Mouse (Mus musculus) heart, embryonic 14.5 days (tissue): ENCODE measurements at regions not wholly inside any gene's neighbourhood (a gene's known extent, or its start where the extent isn't known, plus 50 kb on each side); places are given as distances from the start of the nearest gene placed in this dataset.

Experiments
- ATAC-seq: fragments of 200-750 bp; cut with Nextera tagmentation; 2 replicates; pipeline ENCODE4 v1.8.0; 2017; ENCODE audit warnings: low read depth, moderate TSS enrichment; ENCODE audit not compliant: insufficient number of reproducible peaks, insufficient read depth, low FRiP score
- H3K27ac ChIP-seq, 2 experiments: fragments of 200-500 bp in 1 of 2; fragments of 300-500 bp in 1 of 2; sonication (generic) in 1 of 2; replicated peaks in 1 of 2; 2 replicates each; pipeline ENCODE4 v1.5.1; 2012 to 2014; ENCODE audit warnings: low read depth in 2 of 2, low read length in 2 of 2, control low read depth in 1 of 2, mild to moderate bottlenecking in 1 of 2, mixed read lengths in 1 of 2; ENCODE audit not compliant: control insufficient read depth in 1 of 2, insufficient read depth in 1 of 2
- H3K27me3 ChIP-seq: fragments of 300-500 bp; sonication (generic); 2 replicates; pipeline ENCODE4 v1.6.1; 2014; ENCODE audit warnings: mild to moderate bottlenecking, low read length, control low read depth; ENCODE audit not compliant: control insufficient read depth, insufficient read depth
- H3K36me3 ChIP-seq: fragments of 300-500 bp; sonication (generic); 2 replicates; pipeline ENCODE4 v1.6.1; 2014; ENCODE audit warnings: mild to moderate bottlenecking, control low read depth, low read length, mixed read lengths; ENCODE audit not compliant: control insufficient read depth, insufficient read depth
- H3K4me1 ChIP-seq, 2 experiments: fragments of 200-500 bp in 1 of 2; fragments of 300-500 bp in 1 of 2; sonication (generic) in 1 of 2; 2 replicates each; pipeline ENCODE4 v1.6.1; 2012 to 2014; ENCODE audit warnings: low read length in 2 of 2, control low read depth in 1 of 2, mixed read lengths in 1 of 2; ENCODE audit not compliant: control insufficient read depth in 2 of 2, insufficient read depth in 2 of 2
- H3K4me2 ChIP-seq: fragments of 300-500 bp; sonication (generic); 2 replicates; pipeline ENCODE4 v1.6.1; 2014; ENCODE audit warnings: mild to moderate bottlenecking, low read length
- H3K4me3 ChIP-seq, 2 experiments: fragments of 200-500 bp in 1 of 2; fragments of 300-500 bp in 1 of 2; sonication (generic) in 1 of 2; 2 replicates each; pipeline ENCODE4 v1.5.1; 2012 to 2014; ENCODE audit warnings: low read length in 2 of 2, mild to moderate bottlenecking in 2 of 2, control low read depth in 1 of 2, low read depth in 1 of 2, moderate library complexity in 1 of 2; ENCODE audit not compliant: control insufficient read depth in 1 of 2, insufficient read depth in 1 of 2
- H3K9ac ChIP-seq: fragments of 300-500 bp; sonication (generic); 2 replicates; pipeline ENCODE4 v1.6.1; 2014; ENCODE audit warnings: mild to moderate bottlenecking, low read length
- H3K9me3 ChIP-seq: fragments of 300-500 bp; sonication (generic); 2 replicates; pipeline ENCODE4 v1.6.1; 2016; ENCODE audit warnings: low read length, control low read depth; ENCODE audit not compliant: control insufficient read depth
- WGBS: fragments of 180-500 bp; shearing (Covaris S2); extraction: QIAGEN DNeasy Blood & Tissue Kit; methylation state at CpG from one replicate; pipeline ENCODE4 v1.1.7; 2014; 5-methylcytosine and 5-hydroxymethylcytosine counted together

GRCm38 (mm10) chr15:13384815-13385214 lies 211.3 kb upstream of the Cdh6 start:
- H3K36me3 ChIP-seq, result no peaks in the 10 kb centered on the region
- no peaks in the 10 kb centered on the region for H3K4me1 ChIP-seq
- H3K4me3 ChIP-seq, result no peak overlapping the region
- H3K9ac ChIP-seq, result no peak overlapping the region
- no peaks in the 10 kb centered on the region for H3K27me3 ChIP-seq
- no peak overlapping the region for H3K27ac ChIP-seq
- 22% methylated on average over 6 of the region's 6 CpGs for WGBS
- H3K9me3 ChIP-seq, result no peaks in the 10 kb centered on the region
- ATAC-seq, result 0 out of 2 replicates have a peak, but pooled peaks have one; percentile 39
- peak overlapping the region; percentile 32; the same call in 1 of the 2 replicates for H3K4me2 ChIP-seq

- Histone ChIP-seq H3K27ac (no peak overlapping the region), H3K27me3 (no peaks in the 10 kb centered on the region), H3K36me3 (no peaks in the 10 kb centered on the region), H3K4me3 (no peak overlapping the region), H3K9me3 (no peaks in the 10 kb centered on the region), H3K4me2 (no peak overlapping the region), H3K9ac (no peak overlapping the region), H3K4me1 (no peaks in the 10 kb centered on the region)
- ATAC-seq, result no peak
- 63% methylated on average over 3 of the region's 3 CpGs for WGBS
These were observed 202.1 kb upstream of the Cdh6 start for GRCm38 (mm10) chr15:13375590-13375989.

- 67% methylated on average over 5 of the region's 5 CpGs for WGBS
- Histone ChIP-seq H3K4me1 (peaks cover 0 to 6% of the 10 kb centered on the region in 2 experiments; a peak in 1 of 4 replicates), H3K36me3 (no peaks in the 10 kb centered on the region), H3K9me3 (no peaks in the 10 kb centered on the region), H3K4me2 (no peak overlapping the region), H3K27ac (no peak overlapping the region), H3K4me3 (no peak overlapping the region), H3K9ac (no peak overlapping the region), H3K27me3 (no peaks in the 10 kb centered on the region)
- ATAC-seq, result no peak
These were observed 195.3 kb upstream of the Cdh6 start for GRCm38 (mm10) chr15:13368799-13369198.

- 44% methylated on average over 16 of the region's 16 CpGs for WGBS
- no peak for ATAC-seq
These were observed 193.9 kb upstream of the Cdh6 start for GRCm38 (mm10) chr15:13367291-13367954.

GRCm38 (mm10) chr15:13366606-13367005 lies 193.1 kb upstream of the Cdh6 start:
- Histone ChIP-seq H3K36me3 (no peaks in the 10 kb centered on the region), H3K27ac (no peak overlapping the region), H3K4me3 (no peak overlapping the region), H3K9me3 (no peaks in the 10 kb centered on the region), H3K9ac (no peak overlapping the region), H3K27me3 (no peaks in the 10 kb centered on the region), H3K4me1 (peaks cover 0 to 6% of the 10 kb centered on the region in 2 experiments; a peak in 1 of 4 replicates), H3K4me2 (no peak overlapping the region)
- no peak for ATAC-seq
- WGBS, result 36% methylated on average over 4 of the region's 4 CpGs

More at GRCm38 (mm10) chr15:13367291-13367954, 193.9 kb upstream of the Cdh6 start:
- Histone ChIP-seq H3K36me3 (no peaks in the 10 kb centered on the region), H3K9me3 (no peaks in the 10 kb centered on the region), H3K9ac (no peak overlapping the region), H3K4me1 (peaks cover 0 to 6% of the 10 kb centered on the region in 2 experiments; a peak in 1 of 4 replicates), H3K27me3 (no peaks in the 10 kb centered on the region), H3K27ac (no peak overlapping the region), H3K4me3 (no peak overlapping the region), H3K4me2 (no peak overlapping the region)

GRCm38 (mm10) chr15:13360741-13361140 lies 187.3 kb upstream of the Cdh6 start:
- Histone ChIP-seq H3K4me2 (no peak overlapping the region), H3K9me3 (no peaks in the 10 kb centered on the region), H3K27me3 (no peaks in the 10 kb centered on the region), H3K4me1 (no peaks in the 10 kb centered on the region), H3K27ac (no peak overlapping the region), H3K4me3 (no peak overlapping the region), H3K36me3 (no peaks in the 10 kb centered on the region), H3K9ac (no peak overlapping the region)
- ATAC-seq, result no peak
- 61% methylated on average over 2 of the region's 2 CpGs for WGBS

GRCm38 (mm10) chr15:13359026-13359425 lies 185.6 kb upstream of the Cdh6 start:
- H3K4me1 ChIP-seq, result no peaks in the 10 kb centered on the region
- no peaks in the 10 kb centered on the region for H3K36me3 ChIP-seq
- no peaks in the 10 kb centered on the region for H3K9me3 ChIP-seq
- no peak overlapping the region for H3K27ac ChIP-seq
- H3K9ac ChIP-seq, result no peak overlapping the region
- H3K4me3 ChIP-seq, result no peak overlapping the region
- no peak for ATAC-seq
- no peaks in the 10 kb centered on the region for H3K27me3 ChIP-seq
- no peak overlapping the region for H3K4me2 ChIP-seq
- WGBS, result 37% methylated on average over 1 of the region's 1 CpGs

GRCm38 (mm10) chr15:13350321-13350720 lies 176.8 kb upstream of the Cdh6 start:
- Histone ChIP-seq H3K27me3 (no peaks in the 10 kb centered on the region), H3K9ac (no peak overlapping the region), H3K4me1 (no peaks in the 10 kb centered on the region), H3K27ac (no peak overlapping the region), H3K36me3 (no peaks in the 10 kb centered on the region), H3K4me3 (no peak overlapping the region), H3K9me3 (no peaks in the 10 kb centered on the region), H3K4me2 (no peak overlapping the region)
- 82% methylated on average over 3 of the region's 3 CpGs for WGBS
- no peak for ATAC-seq
